8 mouse cellular contexts compared by ENCODE assay signal in the genomic region with DNA sequence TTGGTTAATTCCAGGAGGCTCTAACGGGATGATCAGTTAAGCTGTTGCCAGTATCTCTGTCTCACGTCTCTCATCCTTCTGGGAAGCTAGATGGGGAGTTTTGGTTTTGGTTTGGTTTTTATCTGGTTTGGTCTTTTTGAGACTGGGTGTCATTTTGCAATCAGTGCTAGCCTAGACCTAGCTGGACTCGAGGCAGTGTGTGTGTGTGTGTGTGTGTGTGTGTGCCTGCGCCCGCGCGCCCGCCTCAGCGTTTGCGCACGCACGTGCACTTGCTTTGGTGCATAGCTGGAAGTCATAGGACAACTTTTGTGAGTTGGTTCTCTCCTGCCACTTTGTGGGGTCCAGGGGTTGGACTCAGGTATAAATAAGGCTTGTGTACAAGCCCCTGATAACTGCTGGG. TPM values are rescaled to one million over a fixed set of nuclear protein-coding genes. Genes with fewer than 3 reads are reported as not detected.
DNase-seq lines count a peak whose midpoint lies in the region; ATAC-seq and TF ChIP-seq lines count a peak whose summit lies in the region.

No protein-coding gene starts in this region.

- no peak for TF ChIP-seq CTCF in hindbrain, postnatal 0 days (IDR thresholded peaks at IDR 0.05; ENCODE audit: low read depth)

- H3K36me3 ChIP-seq in forebrain, embryonic 10.5 days (replicated peaks): peaks cover 9% of the 10 kb centered on the region
- H3K36me3 ChIP-seq in hindbrain, postnatal 0 days (ENCODE audit: insufficient read depth, low read length): no peaks in the 10 kb centered on the region
- no peaks in the 10 kb centered on the region for H3K36me3 ChIP-seq in liver, embryonic 16.5 days (ENCODE audit: control insufficient read depth, insufficient read depth)

- H3K9ac ChIP-seq in hindbrain, postnatal 0 days (replicated peaks; ENCODE audit: low read length): peak overlapping the region; percentile 45; the same call in 1 of the 2 replicates
- peak overlapping the region; percentile 73 for H3K9ac ChIP-seq in liver, embryonic 16.5 days (ENCODE audit: low read depth, low read length)

- peak; percentile 13; the same call in 1 of the 2 replicates for ATAC-seq in hindbrain, postnatal 0 days
- ATAC-seq in liver, embryonic 16.5 days (ENCODE audit: low read depth): peak; percentile 61

- DNase-seq in gastrocnemius, postnatal 10 days: peak; percentile 39
- no peak for DNase-seq in gastrocnemius, adult 18-20 months (ENCODE audit: low spot score)
- peak; percentile 58 for DNase-seq in adrenal gland, postnatal 10 days
- DNase-seq in forebrain, embryonic 10.5 days (ENCODE audit: extremely low spot score, low spot score): peak; percentile 52
- peak; percentile 58 for DNase-seq in hindbrain, postnatal 0 days (ENCODE audit: low spot score)
- DNase-seq in neural tube, embryonic 10.5 days (ENCODE audit: extremely low spot score, low spot score): peak; percentile 49
- DNase-seq in Muller cell, postnatal 12 days (ENCODE audit: inconsistent ontology term): no peak

- peaks cover 32% of the 10 kb centered on the region for H3K4me1 ChIP-seq in forebrain, embryonic 10.5 days
- H3K4me1 ChIP-seq in hindbrain, postnatal 0 days (ENCODE audit: insufficient read depth, low read length): peaks cover 3% of the 10 kb centered on the region; the same call in 1 of the 2 replicates
- H3K4me1 ChIP-seq in liver, embryonic 16.5 days (ENCODE audit: control insufficient read depth, low read depth, low read length): peaks cover 21% of the 10 kb centered on the region

- H3K4me2 ChIP-seq in hindbrain, postnatal 0 days (ENCODE audit: low read depth, low read length): peak overlapping the region; percentile 67
- H3K4me2 ChIP-seq in liver, embryonic 16.5 days (ENCODE audit: low read depth, low read length): peak overlapping the region; percentile 78

- H3K4me3 ChIP-seq in forebrain, embryonic 10.5 days: peak overlapping the region; percentile 74
- peak overlapping the region; percentile 73 for H3K4me3 ChIP-seq in hindbrain, postnatal 0 days (ENCODE audit: low read length)
- peak overlapping the region; percentile 72 for H3K4me3 ChIP-seq in liver, embryonic 16.5 days (ENCODE audit: low read depth, low read length)

- peak overlapping the region; percentile 86 for H3K27ac ChIP-seq in forebrain, embryonic 10.5 days
- H3K27ac ChIP-seq in hindbrain, postnatal 0 days: no peak overlapping the region
- H3K27ac ChIP-seq in liver, embryonic 16.5 days (ENCODE audit: low read length): peak overlapping the region; percentile 22

- peaks cover 34% of the 10 kb centered on the region for H3K27me3 ChIP-seq in forebrain, embryonic 10.5 days (ENCODE audit: poor library complexity, severe bottlenecking)
- no peaks in the 10 kb centered on the region for H3K27me3 ChIP-seq in hindbrain, postnatal 0 days (ENCODE audit: insufficient read depth, low read length)
- H3K27me3 ChIP-seq in liver, embryonic 16.5 days (ENCODE audit: control insufficient read depth, insufficient read depth, low read depth, low read length): peaks cover 17% of the 10 kb centered on the region

- under 1% methylated on average over 12 of the region's 12 CpGs for WGBS in forebrain, embryonic 10.5 days
- under 1% methylated on average over 12 of the region's 12 CpGs for WGBS in hindbrain, postnatal 0 days
- WGBS in liver, embryonic 16.5 days (ENCODE audit: insufficient replicate concordance): under 1% methylated on average over 12 of the region's 12 CpGs

- H3K9me3 ChIP-seq in forebrain, embryonic 10.5 days: no peaks in the 10 kb centered on the region
- no peaks in the 10 kb centered on the region for H3K9me3 ChIP-seq in hindbrain, postnatal 0 days (ENCODE audit: low read length)
- no peaks in the 10 kb centered on the region for H3K9me3 ChIP-seq in liver, embryonic 16.5 days (replicated peaks; ENCODE audit: control insufficient read depth, low read length)

RNA-seq across cellular contexts. Expression of gene Wdcp, which starts 0.6 kb away (rescaled TPM):
- 1 to 10 TPM; 4.8 to 6.0 TPM for total RNA-seq in gastrocnemius, postnatal 10 days (2021)
- 1 to 10 TPM; 5.6 to 6.2 TPM for total RNA-seq in gastrocnemius, adult 18-20 months (2021)
- total RNA-seq in adrenal gland, postnatal 10 days (2021): 10 to 100 TPM in 1 of 2 experiments, 1 to 10 TPM in 1; 9.5 to 11.4 TPM
- 28.6 and 29.3 TPM in 2 replicates for polyA plus RNA-seq in forebrain, embryonic 10.5 days (2016; fragmentation: Nextera tagmentation; extraction: Ambion mirVana)
- total RNA-seq in hindbrain, postnatal 0 days (2014; rRNA removed): 9.9 and 10.3 TPM in 2 replicates
- 14.5 and 15.0 TPM in 2 replicates for polyA plus RNA-seq in hindbrain, postnatal 0 days (2015; fragmentation: Nextera tagmentation; extraction: Ambion mirVana)
- 8.8 and 10.2 TPM in 2 replicates for polyA plus RNA-seq in liver, embryonic 16.5 days (2015; fragmentation: Nextera tagmentation; extraction: Ambion mirVana)

RNA-seq across cellular contexts. Expression of gene Fkbp1b, which starts 2.4 kb away (rescaled TPM):
- 1 to 10 TPM; 2.6 to 2.9 TPM for total RNA-seq in gastrocnemius, postnatal 10 days (2021)
- total RNA-seq in gastrocnemius, adult 18-20 months (2021): 1 to 10 TPM in 1 of 2 experiments, under 1 TPM in 1; 0.39 to 1.1 TPM
- 10 to 100 TPM; 10.6 to 19.8 TPM for total RNA-seq in adrenal gland, postnatal 10 days (2021)
- polyA plus RNA-seq in forebrain, embryonic 10.5 days (2016; fragmentation: Nextera tagmentation; extraction: Ambion mirVana): 4.3 and 6.2 TPM in 2 replicates
- 73.2 and 77.4 TPM in 2 replicates for total RNA-seq in hindbrain, postnatal 0 days (2014; rRNA removed)
- 101 and 103 TPM in 2 replicates for polyA plus RNA-seq in hindbrain, postnatal 0 days (2015; fragmentation: Nextera tagmentation; extraction: Ambion mirVana)
- 3.6 TPM in 2 replicates for polyA plus RNA-seq in liver, embryonic 16.5 days (2015; fragmentation: Nextera tagmentation; extraction: Ambion mirVana)

RNA-seq across cellular contexts. Expression of gene Sf3b6, which starts 26.4 kb away (rescaled TPM):
- 10 to 100 TPM; 55.5 to 64.4 TPM for total RNA-seq in gastrocnemius, postnatal 10 days (2021)
- 10 to 100 TPM; 32.5 to 35.7 TPM for total RNA-seq in gastrocnemius, adult 18-20 months (2021)
- total RNA-seq in adrenal gland, postnatal 10 days (2021): 100 to 1,000 TPM in 1 of 2 experiments, 10 to 100 TPM in 1; 87.9 to 101 TPM
- 331 and 332 TPM in 2 replicates for polyA plus RNA-seq in forebrain, embryonic 10.5 days (2016; fragmentation: Nextera tagmentation; extraction: Ambion mirVana)
- total RNA-seq in hindbrain, postnatal 0 days (2014; rRNA removed): 64.7 and 77.8 TPM in 2 replicates
- 299 and 347 TPM in 2 replicates for polyA plus RNA-seq in hindbrain, postnatal 0 days (2015; fragmentation: Nextera tagmentation; extraction: Ambion mirVana)
- 80.2 and 83.3 TPM in 2 replicates for polyA plus RNA-seq in liver, embryonic 16.5 days (2015; fragmentation: Nextera tagmentation; extraction: Ambion mirVana)

RNA-seq across cellular contexts. Expression of gene Mfsd2b, which starts 30.4 kb away (rescaled TPM):
- total RNA-seq in gastrocnemius, postnatal 10 days (2021): 1 to 10 TPM in 1 of 2 experiments, under 1 TPM in 1; 0.78 to 1.3 TPM
- under 1 TPM; 0.66 TPM for total RNA-seq in gastrocnemius, adult 18-20 months (2021)
- 1 to 10 TPM; 2.3 to 4.6 TPM for total RNA-seq in adrenal gland, postnatal 10 days (2021)
- 3.7 and 4.8 TPM in 2 replicates for polyA plus RNA-seq in forebrain, embryonic 10.5 days (2016; fragmentation: Nextera tagmentation; extraction: Ambion mirVana)
- total RNA-seq in hindbrain, postnatal 0 days (2014; rRNA removed): 3.6 and 3.8 TPM in 2 replicates
- 1.5 and 1.8 TPM in 2 replicates for polyA plus RNA-seq in hindbrain, postnatal 0 days (2015; fragmentation: Nextera tagmentation; extraction: Ambion mirVana)
- polyA plus RNA-seq in liver, embryonic 16.5 days (2015; fragmentation: Nextera tagmentation; extraction: Ambion mirVana): 60.8 and 63.3 TPM in 2 replicates

Comparison
In these comparisons a context has a peak if more than half of its experiments do, and no peak if none do; other contexts are left out.
1. DNase-seq: peak in gastrocnemius, postnatal 10 days (single experiment), adrenal gland, postnatal 10 days (single experiment), forebrain, embryonic 10.5 days (single experiment), hindbrain, postnatal 0 days (single experiment) and neural tube, embryonic 10.5 days (single experiment); none in gastrocnemius, adult 18-20 months (single experiment) and Muller cell, postnatal 12 days (single experiment).
2. Peak in every context shown above with its lines, with median percentiles within 50 percentile points of each other: H3K4me3 ChIP-seq.